Mouse (Mus musculus) WW6 (cell line): ENCODE measurements at regions not wholly inside any gene's neighbourhood (a gene's known extent, or its start where the extent isn't known, plus 50 kb on each side); places are given as distances from the start of the nearest gene placed in this dataset.
A peak's percentile ranks its signal among the peaks of the same experiment; 100 is the strongest.

Source experiments
- DNase-seq: peaks from one replicate; pipeline ENCODE4 v3.0.0-alpha.2; 2013; ENCODE audit warnings: low read depth, low spot score

GRCm38 (mm10) chrX:12219474-12219873 lies 59.3 kb upstream of the Bcor start:
- DNase-seq = no peak

DNA sequence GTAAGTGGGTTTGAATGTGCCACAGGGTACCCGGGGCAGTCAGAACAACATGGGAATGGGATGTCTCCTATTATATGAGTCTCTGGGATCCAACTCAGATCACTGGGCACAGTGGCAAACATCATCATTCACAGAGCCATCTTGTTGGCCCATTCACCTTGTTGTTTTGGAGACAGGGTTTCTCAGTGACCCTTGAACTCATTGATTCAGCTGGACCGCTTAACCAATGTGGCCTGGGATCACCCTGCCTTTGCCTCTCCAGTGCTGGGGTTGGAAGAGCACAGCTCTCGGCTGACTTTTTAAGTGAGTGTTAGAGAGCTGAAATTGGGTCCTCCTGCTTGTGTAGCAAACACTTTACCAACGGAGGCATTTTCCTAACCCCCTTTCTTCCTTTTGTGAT lies 64.2 kb upstream of the Bcor start:
- DNase-seq = no peak

GRCm38 (mm10) chrX:12225116-12225891 lies 65.1 kb upstream of the Bcor start:
- peak; percentile 20 for DNase-seq

DNA sequence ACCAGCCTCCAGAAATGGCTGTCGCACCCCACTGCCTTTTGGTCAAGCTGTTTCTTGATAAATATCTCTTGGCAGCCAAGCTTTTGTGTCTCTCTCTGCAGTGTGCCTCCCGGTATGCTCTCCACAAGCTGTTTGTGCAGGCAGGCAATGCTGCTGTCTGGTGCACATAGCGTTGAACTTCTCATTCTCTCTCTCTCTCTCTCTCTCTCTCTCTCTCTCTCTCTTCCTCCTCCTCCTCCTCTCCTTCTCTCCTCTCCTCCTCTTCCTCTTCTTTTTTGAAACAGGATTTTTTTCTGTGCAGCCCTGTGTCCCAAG lies 65.7 kb upstream of the Bcor start:
- no peak for DNase-seq

DNA sequence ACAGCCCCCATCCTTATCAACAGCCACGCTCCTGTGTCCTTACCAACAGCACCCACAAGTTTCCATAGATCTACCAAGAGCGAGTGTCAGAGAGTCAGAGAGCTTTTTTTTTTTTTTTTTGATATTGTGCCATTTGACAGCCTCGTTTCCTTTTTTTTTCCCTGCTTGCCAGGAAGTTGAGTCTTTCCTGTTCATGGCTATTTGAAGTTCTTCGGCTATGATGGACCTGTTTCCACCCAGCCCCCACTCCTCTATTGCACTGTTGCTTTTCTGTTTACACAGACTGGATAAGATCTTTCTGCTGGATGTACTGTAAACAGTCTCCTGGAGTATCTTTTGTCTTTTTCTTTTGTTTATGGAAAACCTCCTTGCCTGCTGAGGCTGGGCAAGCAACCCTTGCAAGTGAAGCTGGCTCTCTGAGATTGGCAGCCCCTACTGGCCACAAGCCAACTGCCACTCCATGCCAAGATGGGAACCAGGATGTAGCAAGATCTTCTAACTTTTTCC lies 80.4 kb upstream of the Bcor start:
- DNase-seq = no peak

DNA sequence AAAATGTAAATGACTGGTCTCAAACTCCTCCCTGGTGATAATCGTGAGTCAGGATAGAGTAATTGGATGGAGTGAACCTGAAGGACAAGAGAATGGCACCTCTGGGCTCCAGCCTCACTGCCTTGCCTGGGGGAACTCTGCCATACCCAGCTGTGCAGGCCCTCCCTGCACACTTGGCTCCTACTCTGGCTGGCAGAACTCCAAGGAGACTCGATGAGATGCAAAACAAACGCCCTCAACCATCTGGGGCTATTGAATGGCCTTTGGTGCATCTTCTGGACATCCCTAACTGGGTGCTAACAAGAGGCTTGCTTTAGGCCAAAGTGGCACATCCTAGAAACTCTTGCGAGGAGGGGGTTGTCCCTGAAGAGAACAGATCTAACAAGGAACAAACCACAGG lies 81.6 kb upstream of the Bcor start:
- no peak for DNase-seq

GRCm38 (mm10) chrX:12249071-12249470 lies 88.9 kb upstream of the Bcor start:
- no peak for DNase-seq

DNA sequence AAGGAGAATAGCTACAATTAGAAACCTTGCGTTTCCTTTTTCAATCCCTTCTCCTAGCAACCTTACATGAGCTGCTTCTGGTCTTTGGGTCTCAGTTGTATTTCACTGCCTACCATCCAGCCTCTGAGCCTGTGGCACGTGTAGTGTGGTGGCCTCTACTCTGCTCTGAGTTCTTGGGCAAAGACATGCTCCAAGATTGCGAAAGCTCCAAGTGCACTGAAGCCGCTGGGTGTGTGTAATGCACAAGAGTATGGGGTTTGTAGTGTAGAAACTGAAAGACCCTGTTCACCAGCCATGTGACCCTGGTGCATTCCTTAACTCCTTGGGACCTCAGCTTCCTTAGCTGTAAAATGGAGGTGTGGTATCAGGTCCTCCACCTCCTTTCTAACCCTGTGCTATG lies 89.8 kb upstream of the Bcor start:
- DNase-seq = no peak

DNA sequence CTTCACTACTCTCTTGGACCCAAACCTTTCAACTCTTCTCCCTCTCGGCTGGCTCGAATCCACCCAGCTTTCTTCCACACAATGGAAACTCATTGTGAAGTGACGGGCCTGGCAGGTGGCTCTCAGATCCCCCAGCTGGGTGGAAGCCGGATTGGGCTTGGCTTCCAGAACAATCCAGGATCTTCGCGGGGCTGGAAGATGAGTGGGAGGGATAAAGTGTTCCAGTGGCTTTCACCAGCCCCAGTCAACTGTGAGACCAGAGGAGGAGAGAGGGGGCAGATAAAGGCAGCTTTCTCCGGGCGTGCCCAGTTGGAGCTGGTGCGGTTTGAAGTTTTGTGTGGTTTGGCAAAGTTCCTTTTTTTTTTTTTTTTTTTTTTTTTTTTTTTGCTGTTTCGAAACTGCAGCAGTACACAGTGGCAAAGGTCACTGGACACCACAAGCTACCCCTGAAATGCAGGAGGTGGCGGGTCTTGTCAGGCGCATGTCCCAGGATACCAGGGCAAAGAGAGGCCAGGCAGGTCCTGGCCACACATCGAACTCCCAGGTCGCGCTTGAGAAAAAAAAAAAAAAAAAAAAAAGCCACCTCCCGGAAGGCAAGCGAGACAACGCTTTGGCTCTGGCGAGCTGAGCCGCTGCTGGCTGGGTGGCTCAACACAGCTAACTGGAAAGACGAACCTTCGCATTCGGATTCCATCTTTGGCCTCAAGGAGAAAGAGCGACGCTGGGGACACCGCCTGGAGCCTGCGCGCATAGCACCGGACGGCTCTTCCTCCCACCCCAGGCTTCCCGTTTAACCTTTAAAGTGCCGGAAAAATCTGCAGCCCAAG lies 91.9 kb upstream of the Bcor start:
- DNase-seq = peak; percentile 42

- no peak for DNase-seq
Observed at GRCm38 (mm10) chrX:12252680-12253021, 92.5 kb upstream of the Bcor start.

DNA sequence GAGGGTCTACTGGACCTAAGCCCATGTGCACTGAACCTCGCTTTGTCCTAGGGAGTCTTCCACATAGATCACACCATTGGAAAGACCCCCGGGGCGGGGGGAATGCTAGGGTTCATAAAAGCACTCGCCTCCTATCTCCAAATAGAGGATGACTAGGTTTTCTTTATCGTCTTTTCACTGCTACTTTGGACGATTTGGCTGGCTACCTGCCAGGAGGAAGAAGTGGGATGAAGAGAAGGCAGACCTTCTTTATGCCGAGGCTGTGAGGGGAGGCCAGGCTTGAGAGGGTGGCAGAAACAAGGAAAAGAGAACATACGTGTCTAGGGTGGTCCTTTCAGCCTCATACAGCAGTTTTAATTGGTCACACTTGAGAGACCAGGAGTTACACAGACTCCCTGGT lies 96.6 kb upstream of the Bcor start:
- DNase-seq = no peak

- no peak for DNase-seq
Observed at GRCm38 (mm10) chrX:12263834-12264233, 103.7 kb upstream of the Bcor start.

- DNase-seq = no peak
Observed at GRCm38 (mm10) chrX:12284741-12285140, 124.6 kb upstream of the Bcor start.

GRCm38 (mm10) chrX:12285141-12285540 lies 125.0 kb upstream of the Bcor start:
- no peak for DNase-seq

DNA sequence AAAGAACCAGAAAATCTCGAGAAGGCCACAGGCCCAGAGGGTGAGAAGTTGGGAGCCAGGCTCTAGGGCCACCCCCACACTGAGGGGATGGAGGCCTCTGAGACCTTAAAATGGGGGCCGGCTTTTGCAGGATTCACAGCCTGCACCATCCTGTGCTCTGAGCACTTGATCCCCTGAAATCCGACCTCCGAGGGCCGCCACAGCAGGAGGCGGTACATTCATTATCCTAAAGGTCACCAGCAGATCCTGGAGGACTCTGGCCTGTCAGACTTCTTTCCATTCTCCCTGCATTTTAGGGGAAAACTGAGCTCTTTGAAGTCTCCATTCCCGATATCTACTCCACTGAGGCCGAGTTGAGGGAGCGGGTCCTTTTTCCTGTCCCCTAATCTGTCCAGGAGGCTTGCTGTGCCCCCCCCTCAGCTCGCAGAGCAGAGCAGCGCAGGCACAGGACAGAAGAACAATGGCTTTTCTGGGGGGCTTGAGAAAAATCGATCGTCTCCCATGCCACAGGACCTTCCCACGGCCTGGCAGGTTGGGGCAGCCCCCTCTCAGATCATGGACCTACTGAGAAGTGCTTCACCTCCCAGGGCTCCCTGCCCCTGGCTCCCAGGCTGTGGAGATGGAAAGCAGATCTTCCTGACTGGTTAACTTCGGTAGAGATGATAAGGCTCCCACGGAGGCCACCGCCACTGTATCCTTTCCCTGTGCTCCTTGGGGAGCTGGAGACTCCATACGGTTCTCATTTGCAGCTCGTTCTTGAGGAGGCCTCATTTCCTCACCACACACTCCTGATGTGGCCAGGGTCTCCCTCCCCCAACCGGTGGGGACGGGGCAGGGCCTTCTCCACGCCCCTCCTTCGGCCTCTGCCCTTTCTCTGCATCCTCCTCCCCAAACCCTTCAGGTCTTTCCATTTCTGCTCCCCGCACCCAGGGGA lies 126.1 kb upstream of the Bcor start:
- no peak for DNase-seq

GRCm38 (mm10) chrX:12286910-12287522 lies 126.9 kb upstream of the Bcor start:
- DNase-seq = no peak

DNA sequence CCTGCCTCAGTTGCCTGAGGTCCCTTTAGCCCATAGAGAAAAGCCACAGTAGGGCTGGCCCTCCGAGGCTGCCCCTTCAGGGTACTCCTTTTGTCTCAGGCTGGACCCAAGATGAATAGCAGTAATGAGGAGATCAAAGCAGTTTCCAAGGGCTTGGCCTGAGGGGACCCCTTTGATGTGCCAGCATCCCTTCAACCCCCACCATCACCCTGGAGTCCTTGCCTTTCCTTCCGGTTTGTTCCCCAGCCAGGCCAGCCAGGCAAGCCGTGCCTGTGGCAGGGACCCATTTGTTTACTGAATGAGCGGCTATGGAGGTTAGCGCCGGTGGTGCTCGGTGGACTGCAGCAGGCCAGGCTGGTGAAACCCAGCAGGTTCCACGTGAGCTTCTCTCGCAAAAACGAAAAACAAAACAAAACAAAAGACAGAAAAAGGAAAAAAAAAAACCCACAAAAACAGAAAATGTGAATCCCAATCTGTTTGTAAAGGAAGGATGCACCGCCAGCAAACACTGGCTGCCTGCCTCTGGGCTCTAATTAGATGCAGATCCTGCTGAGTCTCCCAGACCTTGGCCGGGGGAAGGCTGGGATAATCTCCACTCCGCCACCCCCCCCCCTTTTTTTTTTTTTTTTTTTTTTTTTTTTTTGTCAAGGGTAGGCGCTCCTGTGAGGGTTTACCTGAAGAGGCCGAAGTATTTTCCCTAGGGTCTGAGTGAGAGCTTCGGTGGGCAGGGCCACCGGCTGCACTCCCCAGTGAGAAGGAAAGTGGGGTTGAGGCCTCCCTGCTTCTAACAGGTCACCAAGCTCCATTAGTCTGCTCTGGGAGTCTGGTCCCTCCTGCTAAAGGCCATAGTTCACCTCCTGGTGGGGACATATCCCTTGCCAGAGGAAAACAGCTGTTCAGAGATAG lies 127.8 kb upstream of the Bcor start:
- no peak for DNase-seq

- DNase-seq = no peak
Observed at GRCm38 (mm10) chrX:12288562-12289117, 128.5 kb upstream of the Bcor start.

- DNase-seq = no peak
Observed at GRCm38 (mm10) chrX:12293146-12293545, 133.0 kb upstream of the Bcor start.

- no peak for DNase-seq
Observed at GRCm38 (mm10) chrX:12294452-12294851, 134.3 kb upstream of the Bcor start.
